Mouse (Mus musculus) liver, postnatal 0 days (tissue): Measurements from ENCODE around the gene Ikzf2. TPM values are rescaled to one million over a fixed set of nuclear protein-coding genes. Genes with fewer than 3 reads are reported as not detected.

Experiments used
- ATAC-seq: fragments of 200-750 bp; cut with Nextera tagmentation; 2 replicates; pipeline ENCODE4 v1.8.0; 2017; ENCODE audit warnings: mild to moderate bottlenecking, moderate library complexity
- DNase-seq: peaks from one replicate; pipeline ENCODE4 v3.0.0-alpha.2; 2016
- H3K27ac ChIP-seq: fragments of 300-500 bp; sonication (generic); 2 replicates; pipeline ENCODE4 v1.5.1; 2014; ENCODE audit warnings: antibody characterized with exemption, moderate library complexity, mild to moderate bottlenecking, low read depth
- H3K27me3 ChIP-seq: fragments of 300-500 bp; sonication (generic); 2 replicates; pipeline ENCODE4 v1.6.1; 2014; ENCODE audit warnings: low read length, control low read depth, mixed read lengths; ENCODE audit not compliant: insufficient read depth
- H3K36me3 ChIP-seq: fragments of 300-500 bp; sonication (generic); replicated peaks from 2 replicates; pipeline ENCODE4 v1.6.1; 2014; ENCODE audit warnings: mild to moderate bottlenecking, control low read depth, low read length, moderate library complexity, mixed read lengths; ENCODE audit not compliant: insufficient read depth
- H3K4me1 ChIP-seq: fragments of 300-500 bp; sonication (generic); 2 replicates; pipeline ENCODE4 v1.6.1; 2014; ENCODE audit warnings: antibody characterized with exemption, mild to moderate bottlenecking, control low read depth; ENCODE audit not compliant: insufficient read depth
- H3K4me2 ChIP-seq: fragments of 300-500 bp; sonication (generic); 2 replicates; pipeline ENCODE4 v1.6.1; 2014; ENCODE audit warnings: low read depth, mild to moderate bottlenecking, low read length, moderate library complexity, mixed read lengths
- H3K4me3 ChIP-seq: fragments of 300-500 bp; sonication (generic); 2 replicates; pipeline ENCODE4 v1.5.1; 2014; ENCODE audit warnings: low read depth, low read length
- H3K9ac ChIP-seq: fragments of 300-500 bp; sonication (generic); replicated peaks from 2 replicates; pipeline ENCODE4 v1.6.1; 2014; ENCODE audit warnings: mild to moderate bottlenecking, moderate library complexity
- H3K9me3 ChIP-seq: fragments of 300-500 bp; sonication (generic); 2 replicates; pipeline ENCODE4 v1.6.1; 2016; ENCODE audit warnings: mild to moderate bottlenecking, control low read depth, low read length, mixed read lengths
- CTCF ChIP-seq: sonication (generic); IDR thresholded peaks from 2 replicates; pipeline ENCODE4 v1.5.1; 2016; ENCODE audit warnings: antibody characterized with exemption, low read depth
- EP300 ChIP-seq: IDR thresholded peaks from 2 replicates; pipeline ENCODE4 v1.6.1; 2016; ENCODE audit warnings: antibody characterized with exemption, low read depth, mild to moderate bottlenecking
- whole genome bisulfite sequencing: fragments of 180-500 bp; shearing (Covaris S2); extraction: QIAGEN DNeasy Blood & Tissue Kit; methylation state at CpG from one replicate; pipeline ENCODE4 v1.1.7; 2014; ENCODE audit not compliant: insufficient replicate concordance; 5-methylcytosine and 5-hydroxymethylcytosine counted together
- polyA plus RNA-seq: library from polyadenylated mRNA; unstranded; fragments of >200 nt; fragmentation: Nextera tagmentation; extraction: Ambion mirVana; gene quantifications from 2 replicates; pipeline ENCODE4 v1.2.1, GENCODE M21; 2015

Ikzf2 gene
- polyA plus RNA-seq, 1 experiment from 2014 or later, result 0.33 TPM

- DNase-seq, result no peak
- H3K27ac ChIP-seq, result no peak overlapping the region
- no peak overlapping the region for H3K4me3 ChIP-seq
- ATAC-seq, result no peak
- no peak overlapping the region for H3K4me2 ChIP-seq
- TF ChIP-seq CTCF, result no peak
- no peak for TF ChIP-seq EP300
- H3K9me3 ChIP-seq, result no peaks in the 10 kb centered on the region
- H3K27me3 ChIP-seq, result no peaks in the 10 kb centered on the region
- no peaks in the 10 kb centered on the region for H3K36me3 ChIP-seq
- WGBS, result 86% methylated on average over 3 of the region's 3 CpGs
- no peak overlapping the region for H3K9ac ChIP-seq
- no peaks in the 10 kb centered on the region for H3K4me1 ChIP-seq
Measured at GRCm38 (mm10) chr1:69703506-69704156, 16.6 kb upstream of the Ikzf2 start.

DNA sequence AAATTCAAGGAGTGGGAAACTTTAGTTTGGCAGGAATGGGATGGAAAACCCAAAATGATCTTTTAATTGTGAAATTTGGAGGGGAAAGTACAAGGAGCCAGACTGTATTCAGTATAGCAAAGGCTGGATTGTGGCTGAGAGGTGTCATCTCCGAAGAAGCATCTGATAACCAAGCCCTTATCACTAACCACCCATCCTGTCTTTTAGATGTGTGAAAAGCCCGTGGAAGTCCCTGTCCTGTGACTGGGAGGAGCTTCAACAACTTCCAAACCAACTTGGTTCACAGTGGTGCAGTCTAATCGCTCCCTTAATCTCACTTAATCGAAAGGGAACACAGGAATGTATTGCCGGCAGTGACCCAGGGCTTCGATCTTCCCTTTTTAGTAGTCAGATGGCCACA is 4.9 kb upstream of the Ikzf2 start:
- Histone ChIP-seq H3K36me3 (no peaks in the 10 kb centered on the region), H3K27ac (no peak overlapping the region), H3K27me3 (no peaks in the 10 kb centered on the region), H3K4me2 (no peak overlapping the region), H3K9ac (no peak overlapping the region), H3K4me1 (peaks cover 4% of the 10 kb centered on the region; the same call in 1 of the 2 replicates), H3K9me3 (no peaks in the 10 kb centered on the region), H3K4me3 (no peak overlapping the region)
- TF ChIP-seq EP300 (no peak), CTCF (no peak)
- no peak for ATAC-seq
- no peak for DNase-seq
- WGBS, result 41% methylated on average over 6 of the region's 6 CpGs

DNA sequence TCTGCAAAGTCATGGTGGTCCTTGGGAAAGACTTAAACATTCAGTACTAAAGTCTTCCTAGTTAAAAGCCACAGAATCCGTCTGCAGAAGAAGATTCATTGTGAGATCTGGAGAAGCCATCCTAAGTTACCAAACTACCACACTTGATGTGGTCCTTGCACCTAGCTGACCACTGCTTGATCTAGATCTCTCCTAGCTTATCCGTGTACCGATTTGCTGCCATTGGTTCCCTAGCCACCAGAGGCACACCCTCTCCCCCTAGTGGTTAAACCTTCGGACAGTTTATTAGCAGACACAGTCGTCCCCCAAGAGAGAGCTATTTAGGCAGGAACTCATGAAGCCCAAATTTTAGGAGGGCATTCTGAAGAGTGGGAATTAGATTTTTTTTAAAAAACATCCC is 1.9 kb upstream of the Ikzf2 start:
- ATAC-seq (peak; percentile 33; the same call in 1 of the 2 replicates), DNase-seq (peak; percentile 50)
- H3K9ac ChIP-seq, result no peak overlapping the region
- no peaks in the 10 kb centered on the region for H3K27me3 ChIP-seq
- WGBS, result 0% methylated on average over 5 of the region's 5 CpGs
- no peaks in the 10 kb centered on the region for H3K36me3 ChIP-seq
- 0 out of 2 replicates have a peak overlapping the region, but pooled peaks have one; percentile 10 for H3K4me3 ChIP-seq
- peaks cover 11% of the 10 kb centered on the region for H3K4me1 ChIP-seq
- no peak overlapping the region for H3K27ac ChIP-seq
- TF ChIP-seq CTCF (peak; percentile 91), EP300 (no peak)
- H3K9me3 ChIP-seq, result no peaks in the 10 kb centered on the region
- H3K4me2 ChIP-seq, result peak overlapping the region; percentile 90

DNA sequence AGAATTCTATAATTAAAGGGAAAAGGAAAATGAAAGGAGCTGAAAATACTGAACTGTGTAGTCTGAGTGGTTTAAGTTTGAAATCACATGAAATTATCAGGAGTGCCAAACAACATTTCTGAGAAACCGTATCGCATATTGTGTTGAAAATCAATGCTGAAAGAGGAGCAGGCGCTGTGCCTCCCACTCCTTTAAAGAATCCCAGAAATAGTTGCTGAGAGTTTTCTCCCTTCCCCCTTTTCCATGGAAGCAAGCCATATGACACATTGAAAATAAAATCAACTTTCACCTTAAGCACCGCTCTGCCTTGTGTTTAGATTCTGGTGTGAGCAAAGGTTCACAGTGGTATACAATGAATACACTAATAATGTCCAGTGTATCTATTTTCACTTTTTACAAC is 1.1 kb upstream of the Ikzf2 start:
- no peaks in the 10 kb centered on the region for H3K27me3 ChIP-seq

GRCm38 (mm10) chr1:69686741-69687075 is 337 bp downstream of the Ikzf2 start:
- Histone ChIP-seq H3K4me2 (peak overlapping the region; percentile 90), H3K9me3 (no peaks in the 10 kb centered on the region), H3K4me1 (peaks cover 11% of the 10 kb centered on the region), H3K9ac (peak overlapping the region; percentile 66), H3K4me3 (peak overlapping the region; percentile 80), H3K27ac (0 out of 2 replicates have a peak overlapping the region, but pooled peaks have one; percentile 44), H3K36me3 (no peaks in the 10 kb centered on the region), H3K27me3 (no peaks in the 10 kb centered on the region)
- no peak for DNase-seq
- TF ChIP-seq EP300 (no peak), CTCF (no peak)
- no peak for ATAC-seq
- WGBS, result under 1% methylated on average over 6 of the region's 6 CpGs

More for the DNA sequence above, 1.1 kb upstream of the Ikzf2 start:
- H3K9me3 ChIP-seq, result no peaks in the 10 kb centered on the region
- H3K4me3 ChIP-seq, result peak overlapping the region; percentile 80
- peaks cover 11% of the 10 kb centered on the region for H3K4me1 ChIP-seq
- H3K4me2 ChIP-seq, result peak overlapping the region; percentile 90
- peak overlapping the region; percentile 66; the same call in 1 of the 2 replicates for H3K9ac ChIP-seq
- ATAC-seq (no peak), DNase-seq (no peak)
- H3K36me3 ChIP-seq, result no peaks in the 10 kb centered on the region
- no peak for TF ChIP-seq CTCF
- TF ChIP-seq EP300, result no peak
- H3K27ac ChIP-seq, result no peak overlapping the region
- 13% methylated on average over 4 of the region's 4 CpGs for WGBS

DNA sequence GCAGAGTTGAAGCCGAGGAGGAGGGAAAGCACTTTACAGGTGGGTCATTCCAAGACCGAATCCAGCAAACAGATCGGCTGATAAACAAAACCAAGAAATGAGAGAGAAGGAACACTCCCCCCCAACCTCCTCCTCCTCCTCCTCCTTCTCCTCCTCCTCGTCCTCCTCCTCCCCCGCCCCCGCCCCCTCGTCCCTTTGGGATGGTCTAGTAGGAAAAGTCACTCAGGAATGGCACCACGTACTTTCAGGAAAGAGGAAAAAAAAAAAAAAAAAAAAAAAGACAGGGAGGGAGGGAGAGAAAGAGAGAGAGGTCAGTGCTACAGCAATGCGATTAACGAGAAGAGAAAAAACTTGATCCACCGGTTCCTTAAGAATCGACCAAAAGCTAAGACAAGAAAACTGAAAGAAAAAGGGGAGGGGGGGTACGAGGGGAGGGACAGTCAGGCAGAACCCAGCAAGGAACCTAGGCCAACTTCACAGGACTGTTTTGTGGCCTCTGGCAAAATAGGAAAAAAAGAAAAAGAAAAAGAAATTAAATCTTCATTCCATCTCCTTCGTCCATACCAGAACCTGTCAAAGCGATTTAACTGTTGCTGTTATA is 1.1 kb downstream of the Ikzf2 start:
- peak overlapping the region; percentile 90 for H3K4me2 ChIP-seq
- ATAC-seq (no peak), DNase-seq (no peak)
- H3K27me3 ChIP-seq, result no peaks in the 10 kb centered on the region
- H3K9ac ChIP-seq, result no peak overlapping the region; the same call in 1 of the 2 replicates
- peak overlapping the region; percentile 80 for H3K4me3 ChIP-seq
- under 1% methylated on average over 14 of the region's 15 CpGs for whole genome bisulfite sequencing
- peaks cover 11% of the 10 kb centered on the region for H3K4me1 ChIP-seq
- H3K9me3 ChIP-seq, result no peaks in the 10 kb centered on the region
- TF ChIP-seq EP300 (no peak), CTCF (no peak)
- H3K27ac ChIP-seq, result no peak overlapping the region
- no peaks in the 10 kb centered on the region for H3K36me3 ChIP-seq
